Mouse (Mus musculus) thymus, adult 2 months (tissue): Measurements from ENCODE around the gene Trank1. TPM values are rescaled to one million over a fixed set of nuclear protein-coding genes. Genes with fewer than 3 reads are reported as not detected.

Source experiments
- DNase-seq: peaks from one replicate; pipeline ENCODE4 v3.0.0; 2021
- H3K27ac ChIP-seq: fragments of 200-500 bp; 2 replicates; pipeline ENCODE4 v1.5.1; 2012; ENCODE audit warnings: low read length, control low read depth; ENCODE audit not compliant: control insufficient read depth, insufficient read depth
- H3K27me3 ChIP-seq: fragments of 200-500 bp; 2 replicates; pipeline ENCODE4 v1.6.1; 2012; ENCODE audit warnings: mild to moderate bottlenecking, low read length, moderate library complexity, mixed read lengths; ENCODE audit not compliant: control insufficient read depth, insufficient read depth
- H3K36me3 ChIP-seq: fragments of 200-500 bp; 2 replicates; pipeline ENCODE4 v1.6.1; 2012; ENCODE audit warnings: mild to moderate bottlenecking, low read length, moderate library complexity; ENCODE audit not compliant: control insufficient read depth, insufficient read depth
- H3K4me1 ChIP-seq: fragments of 200-500 bp; replicated peaks from 2 replicates; pipeline ENCODE4 v1.6.1; 2012; ENCODE audit warnings: low read length; ENCODE audit not compliant: control insufficient read depth, insufficient read depth
- H3K4me3 ChIP-seq: fragments of 200-500 bp; 2 replicates; pipeline ENCODE4 v1.5.1; 2012; ENCODE audit warnings: mild to moderate bottlenecking, low read length, control low read depth, moderate library complexity; ENCODE audit not compliant: control insufficient read depth, insufficient read depth
- CTCF ChIP-seq: fragments of 200-500 bp; IDR thresholded peaks from 2 replicates; pipeline ENCODE4 v1.5.1; 2012; ENCODE audit warnings: mild to moderate bottlenecking, control low read depth, low read length, moderate library complexity, borderline replicate concordance; ENCODE audit not compliant: control insufficient read depth, poor library complexity, insufficient read depth; ENCODE audit errors: extremely low read depth
- POLR2A ChIP-seq: fragments of 200-500 bp; IDR thresholded peaks from 2 replicates; pipeline ENCODE4 v1.6.1; 2012; ENCODE audit warnings: mild to moderate bottlenecking, low read length, control low read depth, moderate library complexity; ENCODE audit not compliant: control insufficient read depth, poor library complexity, insufficient read depth; ENCODE audit errors: extremely low read depth
- WGBS: fragments of 180-500 bp; shearing (Covaris S2); methylation state at CpG from one replicate; pipeline ENCODE4 v1.1.7; 2018; 5-methylcytosine and 5-hydroxymethylcytosine counted together
- polyA plus RNA-seq: library from polyadenylated mRNA; depleted of rRNA; stranded (reverse); fragments of >200 nt; gene quantifications from 2 replicates; pipeline ENCODE4 v1.2.3, GENCODE M21; 2012; rRNA removed

Gene Trank1
- polyA plus RNA-seq, 1 experiment = 0.13 TPM

DNA sequence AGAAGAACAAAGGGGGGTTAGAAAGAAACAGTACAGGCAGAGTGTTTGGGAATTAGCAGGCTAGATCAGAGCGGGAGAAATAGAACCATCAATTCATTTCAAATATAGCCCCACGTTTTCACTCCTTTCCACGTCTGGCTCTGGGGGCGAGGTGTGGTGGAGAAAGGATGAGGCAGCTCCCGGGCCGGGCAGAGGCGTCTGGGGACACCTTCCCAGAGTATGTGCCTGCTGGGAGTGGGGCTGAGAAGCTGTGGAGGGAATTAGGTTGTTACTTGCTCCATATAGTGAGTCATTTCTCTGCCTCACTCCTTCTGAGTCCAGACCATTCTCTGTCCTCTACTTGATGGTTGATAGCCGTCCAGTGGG is 128.3 kb downstream of the Trank1 start:
- H3K4me3 ChIP-seq = no peak overlapping the region
- no peak for DNase-seq
- H3K4me1 ChIP-seq = no peaks in the 10 kb centered on the region
- H3K27me3 ChIP-seq = no peaks in the 10 kb centered on the region; the same call in 1 of the 2 replicates
- no peak for TF ChIP-seq POLR2A
- no peaks in the 10 kb centered on the region for H3K36me3 ChIP-seq
- H3K27ac ChIP-seq = no peak overlapping the region
- WGBS = 80% methylated on average over 8 of the region's 8 CpGs

DNA sequence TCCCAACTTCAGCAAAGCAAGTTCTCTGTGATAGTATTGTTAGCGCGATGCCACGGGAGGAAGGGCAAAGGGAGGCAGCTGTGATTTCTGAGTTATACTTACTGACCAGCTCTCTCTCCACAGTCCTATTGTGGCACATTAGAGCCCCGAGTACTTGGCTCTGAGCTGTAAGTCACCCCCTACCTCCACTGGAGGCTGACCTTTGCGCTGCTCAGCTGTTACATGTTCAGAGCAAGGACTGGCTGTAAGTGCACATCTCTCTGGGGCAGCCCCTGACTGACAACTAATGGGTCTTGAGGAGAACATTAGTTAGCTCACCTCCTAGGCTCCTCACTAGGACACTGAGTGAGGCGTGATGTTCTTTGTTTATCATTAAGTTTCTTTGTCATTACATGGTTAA is 128.9 kb downstream of the Trank1 start:
- no peaks in the 10 kb centered on the region for H3K36me3 ChIP-seq
- no peak for DNase-seq
- no peak for TF ChIP-seq CTCF
- TF ChIP-seq POLR2A = no peak
- no peaks in the 10 kb centered on the region for H3K4me1 ChIP-seq
- no peak overlapping the region for H3K4me3 ChIP-seq
- H3K27me3 ChIP-seq = no peaks in the 10 kb centered on the region; the same call in 1 of the 2 replicates
- no peak overlapping the region for H3K27ac ChIP-seq
- 92% methylated on average over 6 of the region's 6 CpGs for WGBS

DNA sequence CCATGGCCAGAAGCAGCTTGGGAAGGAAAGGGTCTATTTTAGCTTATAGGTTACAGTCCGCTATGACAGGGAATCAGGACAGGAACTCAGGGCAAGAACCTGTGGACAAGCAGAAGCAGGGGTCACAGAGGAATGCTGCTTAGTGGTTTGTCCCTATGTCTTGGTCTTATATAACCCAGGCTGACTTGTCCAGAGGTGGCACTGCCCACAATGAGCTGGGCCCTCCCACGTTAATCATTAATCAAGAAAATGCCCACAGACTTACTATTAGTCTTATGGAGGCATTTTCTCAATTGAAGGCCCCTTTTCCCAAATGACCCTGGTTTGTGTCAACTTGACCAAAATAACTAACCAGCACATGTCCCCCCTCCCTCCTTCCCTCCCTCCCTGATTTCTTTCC is 129.6 kb downstream of the Trank1 start:
- Histone ChIP-seq H3K27me3 (no peaks in the 10 kb centered on the region; the same call in 1 of the 2 replicates), H3K36me3 (no peaks in the 10 kb centered on the region), H3K4me3 (no peak overlapping the region), H3K4me1 (no peaks in the 10 kb centered on the region), H3K27ac (no peak overlapping the region)
- DNase-seq = no peak
- 94% methylated on average over 2 of the region's 2 CpGs for WGBS
- TF ChIP-seq CTCF = no peak
- TF ChIP-seq POLR2A = no peak

Other genes starting within 250 kb of the Trank1 start
- 8.4 TPM in 2 replicates for gene Lrrfip2, start 194.1 kb upstream of the Trank1 start, polyA plus RNA-seq
- 23.6 and 24.6 TPM in 2 replicates for gene Mlh1, start 39.9 kb upstream of the Trank1 start, polyA plus RNA-seq
- 22.9 and 29.1 TPM in 2 replicates for gene Epm2aip1, start 39.8 kb upstream of the Trank1 start, polyA plus RNA-seq
- gene Dclk3, start 127.3 kb downstream of the Trank1 start, polyA plus RNA-seq = 0.05 and 0.09 TPM in 2 replicates